Mouse (Mus musculus) gastrocnemius, postnatal 14 days (tissue): ENCODE measurements at regions not wholly inside any gene's neighbourhood (a gene's known extent, or its start where the extent isn't known, plus 50 kb on each side); places are given as distances from the start of the nearest gene placed in this dataset.

Experiments
- DNase-seq: peaks from one replicate; pipeline ENCODE4 v3.0.0; 2021; ENCODE audit warnings: mixed read lengths
- intact Hi-C: fragments of 180-260 bp; cut with DNase I; formaldehyde crosslinking; loops from one replicate; pipeline ENCODE4 v1.15.1; 2025; ENCODE audit warnings: low total_unique reads

GRCm38 (mm10) chr10:119031282-119032275 is 161.6 kb upstream of the Dyrk2 start:
- intact Hi-C loops, result no loop called here
- DNase-seq, result no peak

- intact Hi-C loops, result no loop called here
Observed at GRCm38 (mm10) chr10:119028480-119029137, 158.6 kb upstream of the Dyrk2 start.

GRCm38 (mm10) chr10:119027241-119027901 is 157.4 kb upstream of the Dyrk2 start:
- no peak for DNase-seq
- intact Hi-C loops, result no loop called here

More at GRCm38 (mm10) chr10:119028480-119029137, 158.6 kb upstream of the Dyrk2 start:
- DNase-seq, result no peak

- DNase-seq, result no peak
- intact Hi-C loops, result no loop called here
Observed at GRCm38 (mm10) chr10:119026291-119026690, 156.3 kb upstream of the Dyrk2 start.

- intact Hi-C loops, result no loop called here
- no peak for DNase-seq
Observed at GRCm38 (mm10) chr10:119024425-119024824, 154.4 kb upstream of the Dyrk2 start.

- no peak for DNase-seq
- intact Hi-C loops, result no loop called here
Observed at GRCm38 (mm10) chr10:119019082-119019481, 149.1 kb upstream of the Dyrk2 start.

GRCm38 (mm10) chr10:119018490-119018889 is 148.5 kb upstream of the Dyrk2 start:
- DNase-seq, result no peak
- intact Hi-C loops, result no loop called here

GRCm38 (mm10) chr10:119016104-119016503 is 146.1 kb upstream of the Dyrk2 start:
- intact Hi-C loops, result no loop called here
- DNase-seq, result no peak

- intact Hi-C loops, result no loop called here
- peak; percentile 34 for DNase-seq
Observed at GRCm38 (mm10) chr10:119015311-119016055, 145.5 kb upstream of the Dyrk2 start.

GRCm38 (mm10) chr10:119014731-119015130 is 144.7 kb upstream of the Dyrk2 start:
- intact Hi-C loops, result no loop called here
- no peak for DNase-seq

GRCm38 (mm10) chr10:119013758-119014157 is 143.7 kb upstream of the Dyrk2 start:
- no peak for DNase-seq
- intact Hi-C loops, result no loop called here

- intact Hi-C loops, result no loop called here
Observed at GRCm38 (mm10) chr10:119011511-119011910, 141.5 kb upstream of the Dyrk2 start.

GRCm38 (mm10) chr10:119010884-119011283 is 140.9 kb upstream of the Dyrk2 start:
- intact Hi-C loops, result no loop called here
- DNase-seq, result no peak

More at GRCm38 (mm10) chr10:119011511-119011910, 141.5 kb upstream of the Dyrk2 start:
- DNase-seq, result no peak

GRCm38 (mm10) chr10:119006866-119007575 is 137.0 kb upstream of the Dyrk2 start:
- intact Hi-C loops, result no loop called here
- DNase-seq, result no peak

- no peak for DNase-seq
- intact Hi-C loops, result no loop called here
Observed at GRCm38 (mm10) chr10:119005491-119005890, 135.5 kb upstream of the Dyrk2 start.

GRCm38 (mm10) chr10:119004426-119004825 is 134.4 kb upstream of the Dyrk2 start:
- intact Hi-C loops, result no loop called here
- DNase-seq, result no peak

- intact Hi-C loops, result no loop called here
- DNase-seq, result no peak
Observed at GRCm38 (mm10) chr10:119003839-119004238, 133.8 kb upstream of the Dyrk2 start.

- no peak for DNase-seq
- intact Hi-C loops, result no loop called here
Observed at GRCm38 (mm10) chr10:119003042-119003441, 133.0 kb upstream of the Dyrk2 start.

GRCm38 (mm10) chr10:119001895-119002294 is 131.9 kb upstream of the Dyrk2 start:
- no peak for DNase-seq
- intact Hi-C loops, result no loop called here
